Mouse (Mus musculus) thymus, adult 2 months (tissue): ENCODE results near the gene Smad9.

ENCODE experiments used
- CTCF ChIP-seq: fragments of 200-500 bp; IDR thresholded peaks from 2 replicates; pipeline ENCODE4 v1.5.1; 2012; ENCODE audit warnings: mild to moderate bottlenecking, control low read depth, low read length, moderate library complexity, borderline replicate concordance; ENCODE audit not compliant: control insufficient read depth, poor library complexity, insufficient read depth; ENCODE audit errors: extremely low read depth
- POLR2A ChIP-seq: fragments of 200-500 bp; IDR thresholded peaks from 2 replicates; pipeline ENCODE4 v1.6.1; 2012; ENCODE audit warnings: mild to moderate bottlenecking, low read length, control low read depth, moderate library complexity; ENCODE audit not compliant: control insufficient read depth, poor library complexity, insufficient read depth; ENCODE audit errors: extremely low read depth

DNA sequence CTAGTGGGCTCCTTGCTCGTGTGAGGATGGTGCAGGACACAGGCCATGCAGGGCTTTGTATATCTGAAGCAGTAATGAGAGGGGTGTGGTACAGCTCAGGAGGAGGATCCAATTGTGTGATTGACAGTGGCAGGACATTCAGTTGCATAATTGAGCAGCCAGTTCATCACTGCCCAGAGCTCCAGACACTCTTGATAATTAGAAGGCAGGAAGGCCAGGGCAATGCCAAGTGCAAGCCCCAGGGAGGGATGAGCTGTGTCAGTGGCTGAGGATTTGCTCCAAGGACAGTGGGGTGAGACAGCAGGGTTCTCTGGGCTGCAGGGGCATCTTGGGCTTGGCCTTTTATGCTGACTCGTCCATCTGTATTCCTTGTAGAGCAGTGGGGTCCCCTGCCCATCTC lies 35.2 kb downstream of the Smad9 start:
- TF ChIP-seq CTCF (no peak), POLR2A (no peak)
